ENCODE assay signal across 13 mouse cellular contexts in the genomic region with DNA sequence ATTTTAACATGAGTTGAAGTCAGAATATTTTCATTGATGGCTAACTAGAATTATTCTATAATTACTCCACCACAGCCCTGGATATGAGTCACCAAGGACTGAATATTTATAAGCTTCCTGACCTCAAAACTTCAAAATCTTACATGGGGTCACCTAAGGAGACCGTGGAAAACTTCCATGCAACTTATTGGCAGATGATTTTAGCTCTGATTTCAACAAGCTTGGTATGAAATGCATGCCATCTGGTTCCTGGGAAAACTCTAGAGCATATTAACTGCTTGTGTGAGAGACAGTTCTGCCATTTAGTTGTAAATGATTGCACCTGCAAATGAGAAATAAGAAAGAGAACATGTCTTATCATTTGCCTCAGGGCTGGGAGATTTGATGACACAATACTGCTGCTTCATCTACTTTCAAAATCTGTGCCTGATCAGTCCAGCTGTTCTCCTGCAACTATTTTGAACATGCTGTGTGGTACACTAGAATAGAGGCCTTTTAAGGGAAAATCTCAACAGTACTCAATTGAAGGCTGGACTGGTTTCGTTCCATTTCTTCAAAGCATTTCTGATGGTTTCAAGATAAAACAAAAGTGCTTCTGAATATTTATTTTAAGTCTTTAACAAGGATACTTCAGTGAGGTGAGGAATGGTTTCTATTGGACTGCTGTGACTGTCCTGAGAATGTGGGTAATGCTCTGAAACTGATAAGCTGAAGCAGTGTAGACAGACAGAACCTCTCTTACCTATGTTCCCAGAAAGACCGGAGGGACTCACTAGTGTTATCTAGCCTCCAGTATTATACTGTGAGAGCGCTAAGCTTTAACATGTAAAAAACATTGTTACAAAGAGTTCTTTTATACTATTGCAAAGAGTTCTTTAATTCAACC.
DNase-seq lines count a peak whose midpoint lies in the region; ATAC-seq and TF ChIP-seq lines count a peak whose summit lies in the region.
"Had no signal": no experiment of that assay in that cellular context is flagged by ENCODE, and none has a peak within 500 bp of the region (broad histone marks: within the 10 kb centered on the region; RNA-seq: fewer than 3 reads in every experiment).

No protein-coding gene starts in this region.

- no peak overlapping the region for H3K4me2 ChIP-seq in embryonic facial prominence, embryonic 11.5 days (ENCODE audit: low read depth, low read length)
- H3K4me2 ChIP-seq: hindbrain, embryonic 14.5 days; kidney, embryonic 15.5 days; limb, embryonic 12.5 days had no signal

- POLR2A ChIA-PET in Patski (lab: Charles Lee) = interaction anchor here (0.6 kb wide), 1 partner anchor 452 kb away, joined by 3 read pairs; no protein-coding TSS in a partner anchor

- no peak overlapping the region for H3K27ac ChIP-seq in embryonic facial prominence, embryonic 11.5 days (replicated peaks; ENCODE audit: low read depth, low read length)
- H3K27ac ChIP-seq in embryonic facial prominence, embryonic 10.5 days (replicated peaks) = no peak overlapping the region
- H3K27ac ChIP-seq in layer of hippocampus, adult 2 months = no peak overlapping the region
- H3K27ac ChIP-seq: gastrocnemius, adult 2 months; hindbrain, embryonic 14.5 days; kidney, embryonic 15.5 days; limb, embryonic 12.5 days had no signal

- 77% methylated on average over 4 of the region's 4 CpGs for WGBS in embryonic facial prominence, embryonic 11.5 days
- 82% methylated on average over 4 of the region's 4 CpGs for WGBS in embryonic facial prominence, embryonic 10.5 days

- CTCF ChIA-PET in Patski (lab: Charles Lee) = interaction anchor here (1.1 kb wide), 1 partner anchor 10 kb away, joined by 3 read pairs; no protein-coding TSS in a partner anchor

- H3K9me3 ChIP-seq in embryonic facial prominence, embryonic 11.5 days (replicated peaks; ENCODE audit: control insufficient read depth, low read length) = no peaks in the 10 kb centered on the region
- H3K9me3 ChIP-seq in embryonic facial prominence, embryonic 10.5 days = no peaks in the 10 kb centered on the region
- H3K9me3 ChIP-seq: kidney, embryonic 15.5 days; limb, embryonic 12.5 days had no signal

- no peaks in the 10 kb centered on the region for H3K36me3 ChIP-seq in embryonic facial prominence, embryonic 11.5 days (replicated peaks; ENCODE audit: control insufficient read depth, insufficient read depth, low read depth, low read length)
- H3K36me3 ChIP-seq in embryonic facial prominence, embryonic 10.5 days (replicated peaks) = no peaks in the 10 kb centered on the region
- H3K36me3 ChIP-seq: kidney, embryonic 15.5 days; limb, embryonic 12.5 days had no signal

- ATAC-seq in embryonic facial prominence, embryonic 11.5 days (replicated peaks; ENCODE audit: insufficient number of reproducible peaks, low FRiP score, low TSS enrichment, low read depth) = no peak
- ATAC-seq in Patski = peak; percentile 86

- in situ Hi-C loops in Patski (cut with MboI; ENCODE audit: low pct_unique_long_range_greater_than_20kb) = no loop called here

- no peak overlapping the region for H3K9ac ChIP-seq in embryonic facial prominence, embryonic 11.5 days (replicated peaks; ENCODE audit: low read length)
- H3K9ac ChIP-seq: hindbrain, embryonic 14.5 days; kidney, embryonic 15.5 days; limb, embryonic 12.5 days had no signal

- no peaks in the 10 kb centered on the region; the same call in 1 of the 2 replicates for H3K4me1 ChIP-seq in embryonic facial prominence, embryonic 11.5 days (ENCODE audit: control insufficient read depth, insufficient read depth, low read length)
- 0 out of 2 replicates have a peak, but pooled peaks cover 4% of the 10 kb centered on the region for H3K4me1 ChIP-seq in embryonic facial prominence, embryonic 10.5 days
- H3K4me1 ChIP-seq: kidney, embryonic 15.5 days; limb, embryonic 12.5 days had no signal

- no peaks in the 10 kb centered on the region for H3K27me3 ChIP-seq in embryonic facial prominence, embryonic 11.5 days (ENCODE audit: control insufficient read depth, insufficient read depth, low read length)
- no peaks in the 10 kb centered on the region for H3K27me3 ChIP-seq in embryonic facial prominence, embryonic 10.5 days (replicated peaks; ENCODE audit: low read depth, poor library complexity, severe bottlenecking)
- H3K27me3 ChIP-seq in Patski = no peaks in the 10 kb centered on the region
- H3K27me3 ChIP-seq: kidney, embryonic 15.5 days; limb, embryonic 12.5 days had no signal

- TF ChIP-seq CTCF in layer of hippocampus, adult 2 months (conservative IDR thresholded peaks at IDR 0.05) = no peak
- no peak for TF ChIP-seq CTCF in Patski (IDR thresholded peaks at IDR 0.05)

- H3K4me3 ChIP-seq in embryonic facial prominence, embryonic 11.5 days (ENCODE audit: low read depth, low read length) = no peak overlapping the region
- no peak overlapping the region for H3K4me3 ChIP-seq in embryonic facial prominence, embryonic 10.5 days
- no peak overlapping the region for H3K4me3 ChIP-seq in layer of hippocampus, adult 2 months
- H3K4me3 ChIP-seq: gastrocnemius, adult 2 months; kidney, embryonic 15.5 days; limb, embryonic 12.5 days had no signal

- peak; percentile 19 for DNase-seq in embryonic facial prominence, embryonic 11.5 days (ENCODE audit: low spot score)
- DNase-seq in embryonic facial prominence, embryonic 10.5 days (ENCODE audit: low spot score) = no peak
- DNase-seq in layer of hippocampus, adult 2 months (ENCODE audit: low spot score in 2 of 2) = peak; percentile 29 to 49
- no peak for DNase-seq in layer of hippocampus, postnatal 36 days
- DNase-seq in Patski (ENCODE audit: low read depth, low spot score) = peak; percentile 24
- peak; percentile 8 to 28 for DNase-seq in layer of hippocampus, adult 8-10 months (ENCODE audit: low spot score in 2 of 2)
- no peak for DNase-seq in urinary bladder, postnatal 4 days (ENCODE audit: low spot score in 2 of 2)
- DNase-seq in T-cell, adult 2 months (ENCODE audit: low spot score) = no peak
- DNase-seq: gastrocnemius, adult 2 months; thymus, postnatal 25 days had no signal

Comparison
In these comparisons a context has a peak if more than half of its experiments do, and no peak if none do; other contexts are left out.
1. DNase-seq: peak in embryonic facial prominence, embryonic 11.5 days (single experiment), layer of hippocampus, adult 2 months (2 of 2), Patski (single experiment) and layer of hippocampus, adult 8-10 months (2 of 2); none in embryonic facial prominence, embryonic 10.5 days (single experiment), layer of hippocampus, postnatal 36 days (0 of 2), urinary bladder, postnatal 4 days (0 of 2) and T-cell, adult 2 months (single experiment).